Mouse (Mus musculus): ENCODE measurements around the gene Kif16b. TPM values are rescaled to one million over a fixed set of nuclear protein-coding genes. Genes with fewer than 3 reads are reported as not detected.

Gene Kif16b
- total RNA-seq, 1 experiment = 10.5 TPM

- H3K9me3 ChIP-seq (ENCODE audit: control insufficient read depth, insufficient read depth, low read depth, low read length) = no peaks in the 10 kb centered on the region
- H3K4me3 ChIP-seq (ENCODE audit: insufficient read depth in 1 of 2, low read depth in 1 of 2, low read length in 2 of 2, poor library complexity in 1 of 2, severe bottlenecking in 1 of 2) = no peak overlapping the region
- no peak overlapping the region for H3K9ac ChIP-seq (ENCODE audit: insufficient read depth, low read depth, low read length, poor library complexity, severe bottlenecking)
- DNase-seq (ENCODE audit: low read depth, low spot score) = no peak
- no peak overlapping the region for H3K27ac ChIP-seq (ENCODE audit: insufficient read depth, low read depth, low read length, poor library complexity, severe bottlenecking)
- no peaks in the 10 kb centered on the region for H3K36me3 ChIP-seq (ENCODE audit: control insufficient read depth, insufficient read depth, low read length, poor library complexity, severe bottlenecking)
- TF ChIP-seq HCFC1 (IDR thresholded peaks at IDR 0.05; ENCODE audit: borderline replicate concordance, insufficient read depth, low read length) (no peak), ZNF384 (IDR thresholded peaks at IDR 0.05; ENCODE audit: low read depth, low read length) (no peak), MAFK (IDR thresholded peaks at IDR 0.05; ENCODE audit: insufficient read depth, low read depth, low read length) (no peak), CHD2 (IDR thresholded peaks at IDR 0.05; ENCODE audit: low read depth, low read length) (no peak), ZC3H11A (IDR thresholded peaks at IDR 0.05; ENCODE audit: borderline replicate concordance, low read depth, low read length) (no peak)
- H3K4me1 ChIP-seq (ENCODE audit: control insufficient read depth in 2 of 2, insufficient read depth in 2 of 2, low read length in 2 of 2, poor library complexity in 1 of 2) = no peaks in the 10 kb centered on the region
- in situ Hi-C loops (cut with MboI; ENCODE audit: low sequenced_read_pairs in 2 of 2, unreplicated experiment in 2 of 2) = no loop called here
Measured at GRCm38 (mm10) chr2:142599235-142599634, 302.1 kb downstream of the Kif16b start.

DNA sequence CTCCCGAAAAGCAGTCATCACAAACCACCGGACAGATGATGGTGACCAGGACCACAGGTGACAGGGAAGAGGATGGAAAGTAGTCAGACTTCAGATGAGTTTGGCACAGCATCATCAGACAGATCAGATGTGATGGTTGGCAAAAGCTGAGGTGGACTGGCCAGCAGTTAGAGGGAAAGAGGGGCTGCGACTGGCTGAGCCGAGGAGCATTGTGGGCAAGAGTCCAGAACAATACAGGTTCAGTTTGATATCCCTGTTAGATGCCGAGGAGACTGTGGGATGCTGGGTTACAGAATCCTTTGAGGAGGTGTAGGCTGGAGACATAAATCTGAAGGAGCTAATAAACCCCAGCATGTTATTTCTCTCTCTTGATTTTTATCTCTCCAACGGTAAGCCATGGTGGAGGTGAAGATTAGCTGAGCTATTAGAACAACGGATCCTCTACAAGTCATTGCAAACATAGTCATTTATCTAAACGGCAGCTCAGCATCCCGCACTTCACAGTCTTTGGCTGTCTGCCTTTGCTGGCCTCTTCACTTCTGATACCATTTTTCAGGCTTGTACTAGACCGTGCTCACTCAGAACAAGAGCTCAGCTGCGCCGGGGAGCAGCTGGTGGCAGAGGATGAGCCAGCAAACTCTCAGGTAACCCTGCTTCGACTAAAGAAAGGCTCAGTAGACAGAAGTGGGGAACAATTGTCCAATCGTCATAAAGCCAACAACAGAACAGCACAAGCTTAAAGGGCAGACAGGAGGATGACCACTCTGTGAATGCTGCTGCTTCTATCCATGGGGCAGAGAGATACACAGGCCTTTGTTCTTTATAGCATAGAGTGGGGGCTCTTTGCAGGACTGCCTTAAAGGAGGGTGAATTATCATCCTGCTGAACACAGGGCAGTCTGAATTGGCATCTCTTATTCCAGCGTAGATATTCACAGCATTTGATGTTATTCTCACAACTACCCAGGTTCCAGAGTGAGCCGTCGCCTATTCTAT is 304.9 kb downstream of the Kif16b start:
- in situ Hi-C loops (cut with MboI; ENCODE audit: low sequenced_read_pairs in 2 of 2, unreplicated experiment in 2 of 2) = no loop called here
- H3K27ac ChIP-seq (ENCODE audit: insufficient read depth, low read depth, low read length, poor library complexity, severe bottlenecking) = no peak overlapping the region
- TF ChIP-seq CHD2 (IDR thresholded peaks at IDR 0.05; ENCODE audit: low read depth, low read length) (no peak), ZNF384 (IDR thresholded peaks at IDR 0.05; ENCODE audit: low read depth, low read length) (no peak), MAFK (IDR thresholded peaks at IDR 0.05; ENCODE audit: insufficient read depth, low read depth, low read length) (no peak)
- no peaks in the 10 kb centered on the region for H3K9me3 ChIP-seq (ENCODE audit: control insufficient read depth, insufficient read depth, low read depth, low read length)
- no peak for DNase-seq (ENCODE audit: low read depth, low spot score)
- no peaks in the 10 kb centered on the region for H3K4me1 ChIP-seq (ENCODE audit: control insufficient read depth in 2 of 2, insufficient read depth in 2 of 2, low read length in 2 of 2, poor library complexity in 1 of 2)
- H3K4me3 ChIP-seq (ENCODE audit: insufficient read depth in 1 of 2, low read depth in 1 of 2, low read length in 2 of 2, poor library complexity in 1 of 2, severe bottlenecking in 1 of 2) = no peak overlapping the region
- H3K9ac ChIP-seq (ENCODE audit: insufficient read depth, low read depth, low read length, poor library complexity, severe bottlenecking) = no peak overlapping the region
- H3K36me3 ChIP-seq (ENCODE audit: control insufficient read depth, insufficient read depth, low read length, poor library complexity, severe bottlenecking) = no peaks in the 10 kb centered on the region

- no peaks in the 10 kb centered on the region for H3K36me3 ChIP-seq (ENCODE audit: control insufficient read depth, insufficient read depth, low read length, poor library complexity, severe bottlenecking)
- no peak overlapping the region for H3K4me3 ChIP-seq (ENCODE audit: insufficient read depth in 1 of 2, low read depth in 1 of 2, low read length in 2 of 2, poor library complexity in 1 of 2, severe bottlenecking in 1 of 2)
- no peaks in the 10 kb centered on the region for H3K4me1 ChIP-seq (ENCODE audit: control insufficient read depth in 2 of 2, insufficient read depth in 2 of 2, low read length in 2 of 2, poor library complexity in 1 of 2)
- no peaks in the 10 kb centered on the region for H3K9me3 ChIP-seq (ENCODE audit: control insufficient read depth, insufficient read depth, low read depth, low read length)
- TF ChIP-seq ZNF384 (IDR thresholded peaks at IDR 0.05; ENCODE audit: low read depth, low read length) (no peak), MAFK (IDR thresholded peaks at IDR 0.05; ENCODE audit: insufficient read depth, low read depth, low read length) (no peak), ZC3H11A (IDR thresholded peaks at IDR 0.05; ENCODE audit: borderline replicate concordance, low read depth, low read length) (no peak), HCFC1 (IDR thresholded peaks at IDR 0.05; ENCODE audit: borderline replicate concordance, insufficient read depth, low read length) (no peak), CHD2 (IDR thresholded peaks at IDR 0.05; ENCODE audit: low read depth, low read length) (no peak)
- DNase-seq (ENCODE audit: low read depth, low spot score) = no peak
- H3K27ac ChIP-seq (ENCODE audit: insufficient read depth, low read depth, low read length, poor library complexity, severe bottlenecking) = no peak overlapping the region
- no peak overlapping the region for H3K9ac ChIP-seq (ENCODE audit: insufficient read depth, low read depth, low read length, poor library complexity, severe bottlenecking)
- in situ Hi-C loops (cut with MboI; ENCODE audit: low sequenced_read_pairs in 2 of 2, unreplicated experiment in 2 of 2) = no loop called here
Measured at GRCm38 (mm10) chr2:142590938-142591337, 310.4 kb downstream of the Kif16b start.

- Histone ChIP-seq H3K36me3 (ENCODE audit: control insufficient read depth, insufficient read depth, low read length, poor library complexity, severe bottlenecking) (no peaks in the 10 kb centered on the region), H3K4me1 (ENCODE audit: control insufficient read depth in 2 of 2, insufficient read depth in 2 of 2, low read length in 2 of 2, poor library complexity in 1 of 2) (no peaks in the 10 kb centered on the region), H3K9me3 (ENCODE audit: control insufficient read depth, insufficient read depth, low read depth, low read length) (no peaks in the 10 kb centered on the region), H3K27ac (ENCODE audit: insufficient read depth, low read depth, low read length, poor library complexity, severe bottlenecking) (no peak overlapping the region), H3K9ac (ENCODE audit: insufficient read depth, low read depth, low read length, poor library complexity, severe bottlenecking) (no peak overlapping the region), H3K4me3 (ENCODE audit: insufficient read depth in 1 of 2, low read depth in 1 of 2, low read length in 2 of 2, poor library complexity in 1 of 2, severe bottlenecking in 1 of 2) (no peak overlapping the region)
- no peak for DNase-seq (ENCODE audit: low read depth, low spot score)
- no peak for TF ChIP-seq ZC3H11A (IDR thresholded peaks at IDR 0.05; ENCODE audit: borderline replicate concordance, low read depth, low read length)
- in situ Hi-C loops (cut with MboI; ENCODE audit: low sequenced_read_pairs in 2 of 2, unreplicated experiment in 2 of 2) = no loop called here
Measured at GRCm38 (mm10) chr2:142590284-142590724, 311.0 kb downstream of the Kif16b start.
